Mouse (Mus musculus) heart, postnatal 0 days (tissue): ENCODE results near the gene 1700125H20Rik.

Experiments
- CTCF ChIP-seq: IDR thresholded peaks from 2 replicates; pipeline ENCODE4 v1.5.1; 2016; ENCODE audit warnings: antibody characterized with exemption, control low read depth, low read depth
- EP300 ChIP-seq: IDR thresholded peaks from 2 replicates; pipeline ENCODE4 v1.6.1; 2016; ENCODE audit warnings: antibody characterized with exemption, low read depth

GRCm38 (mm10) chr11:85219014-85219413, 48.8 kb downstream of the 1700125H20Rik start:
- no peak for TF ChIP-seq EP300
- no peak for TF ChIP-seq CTCF
